Mouse (Mus musculus) midbrain, embryonic 10.5 days (tissue): ENCODE measurements around the gene Trim41. TPM values are rescaled to one million over a fixed set of nuclear protein-coding genes. Genes with fewer than 3 reads are reported as not detected.
"Not testable (repeated sequence)": the region's sequence is repeated elsewhere in the genome, so short reads cannot be mapped to it uniquely, and the experiment has no call there.

Experiments used
- DNase-seq: peaks from one replicate; pipeline ENCODE4 v3.0.0-alpha.2; 2017; ENCODE audit warnings: low spot score
- H3K27ac ChIP-seq: fragments of 300-500 bp; sonication (generic); replicated peaks from 2 replicates; pipeline ENCODE4 v1.5.1; 2016; ENCODE audit warnings: mild to moderate bottlenecking
- H3K27me3 ChIP-seq: fragments of 300-500 bp; sonication (generic); 2 replicates; pipeline ENCODE4 v1.6.1; 2016; ENCODE audit warnings: low read depth, mild to moderate bottlenecking; ENCODE audit not compliant: poor library complexity, severe bottlenecking
- H3K36me3 ChIP-seq: fragments of 300-500 bp; sonication (generic); 2 replicates; pipeline ENCODE4 v1.6.1; 2016; ENCODE audit warnings: mild to moderate bottlenecking, moderate library complexity
- H3K4me1 ChIP-seq: fragments of 300-500 bp; sonication (generic); 2 replicates; pipeline ENCODE4 v1.6.1; 2016
- H3K4me3 ChIP-seq: fragments of 300-500 bp; sonication (generic); 2 replicates; pipeline ENCODE4 v1.5.1; 2016; ENCODE audit warnings: mild to moderate bottlenecking, moderate library complexity
- H3K9me3 ChIP-seq: fragments of 300-500 bp; sonication (generic); replicated peaks from 2 replicates; pipeline ENCODE4 v1.6.1; 2016; ENCODE audit warnings: mild to moderate bottlenecking
- WGBS: fragments of 180-500 bp; shearing (Covaris S2); methylation state at CpG from one replicate; pipeline ENCODE4 v1.1.7; 2016; 5-methylcytosine and 5-hydroxymethylcytosine counted together
- polyA plus RNA-seq: library from polyadenylated mRNA; unstranded; fragments of >200 nt; fragmentation: Nextera tagmentation; extraction: Ambion mirVana; gene quantifications from 2 replicates; pipeline ENCODE4 v1.2.1, GENCODE M21; 2016

Trim41 gene
- polyA plus RNA-seq, 1 experiment from 2014 or later: 4.7 TPM

GRCm38 (mm10) chr11:48846362-48846761 is 29.2 kb upstream of the Trim41 start:
- H3K9me3 ChIP-seq, H3K36me3 ChIP-seq, H3K4me3 ChIP-seq, H3K4me1 ChIP-seq, H3K27ac ChIP-seq: not testable (repeated sequence)
- peaks cover 47% of the 10 kb centered on the region for H3K27me3 ChIP-seq
- 85% methylated on average over 2 of the region's 2 CpGs for WGBS
- peak; percentile 11 for DNase-seq

- Histone ChIP-seq H3K27me3 (peaks cover 43% of the 10 kb centered on the region), H3K9me3 (no peaks in the 10 kb centered on the region), H3K4me1 (no peaks in the 10 kb centered on the region), H3K4me3 (no peak overlapping the region), H3K27ac (no peak overlapping the region), H3K36me3 (no peaks in the 10 kb centered on the region)
- 37% methylated on average over 13 of the region's 13 CpGs for WGBS
- DNase-seq: no peak
These were observed 28.2 kb upstream of the Trim41 start for GRCm38 (mm10) chr11:48845244-48845815.

GRCm38 (mm10) chr11:48844309-48844708 is 27.2 kb upstream of the Trim41 start:
- Histone ChIP-seq H3K27me3 (peaks cover 43% of the 10 kb centered on the region), H3K36me3 (no peaks in the 10 kb centered on the region), H3K4me1 (no peaks in the 10 kb centered on the region), H3K27ac (no peak overlapping the region), H3K4me3 (no peak overlapping the region), H3K9me3 (no peaks in the 10 kb centered on the region)
- 58% methylated on average over 6 of the region's 6 CpGs for WGBS
- DNase-seq: no peak

GRCm38 (mm10) chr11:48843202-48843601 is 26.0 kb upstream of the Trim41 start:
- no peak for DNase-seq
- Histone ChIP-seq H3K36me3 (no peaks in the 10 kb centered on the region), H3K4me1 (peaks cover 6% of the 10 kb centered on the region), H3K27ac (no peak overlapping the region), H3K27me3 (peaks cover 44% of the 10 kb centered on the region), H3K4me3 (no peak overlapping the region), H3K9me3 (no peaks in the 10 kb centered on the region)
- WGBS: 88% methylated on average over 11 of the region's 11 CpGs

GRCm38 (mm10) chr11:48842378-48842792 is 25.2 kb upstream of the Trim41 start:
- peaks cover 46% of the 10 kb centered on the region for H3K27me3 ChIP-seq
- no peak overlapping the region for H3K4me3 ChIP-seq
- 88% methylated on average over 4 of the region's 4 CpGs for WGBS
- peaks cover 14% of the 10 kb centered on the region for H3K4me1 ChIP-seq
- no peak for DNase-seq
- no peaks in the 10 kb centered on the region for H3K36me3 ChIP-seq
- H3K27ac ChIP-seq: no peak overlapping the region
- no peaks in the 10 kb centered on the region for H3K9me3 ChIP-seq

- Histone ChIP-seq H3K27ac (no peak overlapping the region), H3K27me3 (peaks cover 57% of the 10 kb centered on the region), H3K36me3 (no peaks in the 10 kb centered on the region), H3K9me3 (no peaks in the 10 kb centered on the region), H3K4me1 (peaks cover 21% of the 10 kb centered on the region), H3K4me3 (no peak overlapping the region)
- DNase-seq: no peak
- WGBS: 89% methylated on average over 5 of the region's 5 CpGs
These were observed 24.1 kb upstream of the Trim41 start for GRCm38 (mm10) chr11:48841213-48841612.

- Histone ChIP-seq H3K27me3 (peaks cover 58% of the 10 kb centered on the region), H3K9me3 (no peaks in the 10 kb centered on the region), H3K4me3 (no peak overlapping the region)
These were observed 23.7 kb upstream of the Trim41 start for GRCm38 (mm10) chr11:48840805-48841204.

GRCm38 (mm10) chr11:48838879-48839680 is 21.9 kb upstream of the Trim41 start:
- H3K4me1 ChIP-seq: peaks cover 31% of the 10 kb centered on the region
- WGBS: 73% methylated on average over 10 of the region's 10 CpGs
- H3K4me3 ChIP-seq: peak overlapping the region; percentile 88
- no peaks in the 10 kb centered on the region for H3K36me3 ChIP-seq
- H3K27me3 ChIP-seq: peaks cover 55% of the 10 kb centered on the region
- DNase-seq: no peak
- no peaks in the 10 kb centered on the region for H3K9me3 ChIP-seq
- H3K27ac ChIP-seq: no peak overlapping the region

More at GRCm38 (mm10) chr11:48840805-48841204, 23.7 kb upstream of the Trim41 start:
- no peak for DNase-seq
- no peak overlapping the region for H3K27ac ChIP-seq
- H3K36me3 ChIP-seq: no peaks in the 10 kb centered on the region
- H3K4me1 ChIP-seq: peaks cover 21% of the 10 kb centered on the region

- 5% methylated on average over 16 of the region's 16 CpGs for WGBS
- no peaks in the 10 kb centered on the region for H3K9me3 ChIP-seq
- peak overlapping the region; percentile 88 for H3K4me3 ChIP-seq
- peaks cover 31% of the 10 kb centered on the region for H3K4me1 ChIP-seq
- DNase-seq: peak; percentile 46
- H3K27ac ChIP-seq: no peak overlapping the region
- peaks cover 55% of the 10 kb centered on the region for H3K27me3 ChIP-seq
- H3K36me3 ChIP-seq: no peaks in the 10 kb centered on the region
These were observed 21.1 kb upstream of the Trim41 start for GRCm38 (mm10) chr11:48838181-48838797.

- Histone ChIP-seq H3K36me3 (no peaks in the 10 kb centered on the region), H3K4me3 (peak overlapping the region; percentile 88), H3K4me1 (peaks cover 31% of the 10 kb centered on the region), H3K27ac (peak overlapping the region; percentile 74), H3K27me3 (peaks cover 55% of the 10 kb centered on the region), H3K9me3 (no peaks in the 10 kb centered on the region)
- DNase-seq: peak; percentile 66
- WGBS: under 1% methylated on average over 77 of the region's 77 CpGs
These were observed 20.4 kb upstream of the Trim41 start for GRCm38 (mm10) chr11:48837310-48838180.

GRCm38 (mm10) chr11:48836990-48837309 is 19.8 kb upstream of the Trim41 start:
- Histone ChIP-seq H3K27ac (peak overlapping the region; percentile 74), H3K27me3 (peaks cover 55% of the 10 kb centered on the region), H3K4me3 (peak overlapping the region; percentile 88), H3K36me3 (no peaks in the 10 kb centered on the region), H3K9me3 (no peaks in the 10 kb centered on the region), H3K4me1 (peaks cover 31% of the 10 kb centered on the region)
- WGBS: 9% methylated on average over 11 of the region's 11 CpGs
- DNase-seq: no peak

GRCm38 (mm10) chr11:48835923-48836322 is 18.8 kb upstream of the Trim41 start:
- Histone ChIP-seq H3K4me1 (peaks cover 31% of the 10 kb centered on the region), H3K9me3 (no peaks in the 10 kb centered on the region), H3K4me3 (no peak overlapping the region), H3K27ac (no peak overlapping the region), H3K27me3 (peaks cover 55% of the 10 kb centered on the region), H3K36me3 (no peaks in the 10 kb centered on the region)
- no peak for DNase-seq
- WGBS: 75% methylated on average over 6 of the region's 6 CpGs
